Mouse (Mus musculus) ES-E14 (cell line): ENCODE measurements around the gene Gpr62.

Experiments
- HCFC1 ChIP-seq: IDR thresholded peaks from 2 replicates; pipeline ENCODE4 v1.6.1; 2012; ENCODE audit warnings: low read length, inconsistent platforms, borderline replicate concordance; ENCODE audit not compliant: insufficient read depth
- MAFK ChIP-seq: IDR thresholded peaks from 2 replicates; pipeline ENCODE4 v1.6.1; 2014; ENCODE audit warnings: mild to moderate bottlenecking, low read depth, low read length, inconsistent platforms; ENCODE audit not compliant: insufficient read depth
- ZC3H11A ChIP-seq: IDR thresholded peaks from 2 replicates; pipeline ENCODE4 v1.6.1; 2012; ENCODE audit warnings: low read depth, mild to moderate bottlenecking, inconsistent platforms, low read length, borderline replicate concordance
- ZNF384 ChIP-seq: IDR thresholded peaks from 2 replicates; pipeline ENCODE4 v1.6.1; 2012; ENCODE audit warnings: low read depth, low read length, inconsistent platforms

DNA sequence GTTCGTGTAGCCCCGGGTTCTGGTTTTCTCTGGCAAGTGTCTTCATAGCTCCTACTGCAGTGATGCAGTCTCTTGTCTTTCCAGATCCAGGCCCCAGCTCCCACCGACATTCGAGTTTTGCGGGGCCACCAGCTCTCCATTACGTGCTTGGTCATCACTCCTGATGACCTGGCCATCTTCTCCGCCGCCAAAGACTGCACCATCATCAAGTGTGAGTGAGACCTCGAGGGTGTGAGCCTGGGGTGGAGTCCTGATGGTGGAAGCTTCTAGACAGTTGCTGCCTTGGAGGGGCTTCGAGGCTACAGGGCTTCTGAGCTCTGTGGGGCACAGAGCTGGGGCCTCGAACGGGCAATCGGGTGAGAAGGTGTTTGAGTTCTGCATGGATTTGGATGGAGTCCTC lies 15.9 kb upstream of the Gpr62 start:
- TF ChIP-seq HCFC1, result no peak
- TF ChIP-seq ZNF384, result no peak
- no peak for TF ChIP-seq ZC3H11A
- no peak for TF ChIP-seq MAFK
